Mouse (Mus musculus): ENCODE measurements around the gene Mif4gd. TPM values are rescaled to one million over a fixed set of nuclear protein-coding genes. Genes with fewer than 3 reads are reported as not detected.
A peak's percentile ranks its signal among the peaks of the same experiment; 100 is the strongest.

Mif4gd gene
- polyA plus RNA-seq, 1 experiment = 18.0 TPM

DNA sequence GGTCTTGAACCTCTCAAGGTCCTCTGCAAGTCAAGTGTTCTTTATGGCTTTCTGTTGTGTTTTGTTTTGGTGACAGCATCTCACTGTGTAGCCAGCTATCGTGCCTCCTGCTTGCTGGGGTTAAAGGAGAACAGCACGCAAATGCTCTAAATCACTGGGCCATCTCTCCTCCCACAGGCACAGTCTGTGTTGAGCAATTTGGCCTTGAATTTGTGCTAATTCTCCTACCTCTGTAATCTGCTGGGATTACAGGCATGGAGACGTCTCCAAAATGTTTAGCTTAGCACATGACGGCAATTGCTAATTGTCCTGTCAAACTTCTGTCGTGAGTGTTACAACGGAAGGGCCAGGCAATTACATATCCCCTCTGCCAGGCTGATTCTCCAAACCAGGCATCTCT, 1.6 kb downstream of the Mif4gd start:
- DNase-seq (ENCODE audit: low read depth) = no peak
- TF ChIP-seq CTCF (IDR thresholded peaks at IDR 0.05; ENCODE audit: borderline replicate concordance, extremely low read depth, insufficient read depth, insufficient read length) = no peak
- TF ChIP-seq POLR2A (IDR thresholded peaks at IDR 0.05; ENCODE audit: borderline replicate concordance, extremely low read depth, insufficient read depth, insufficient read length, poor library complexity, severe bottlenecking) = no peak

DNA sequence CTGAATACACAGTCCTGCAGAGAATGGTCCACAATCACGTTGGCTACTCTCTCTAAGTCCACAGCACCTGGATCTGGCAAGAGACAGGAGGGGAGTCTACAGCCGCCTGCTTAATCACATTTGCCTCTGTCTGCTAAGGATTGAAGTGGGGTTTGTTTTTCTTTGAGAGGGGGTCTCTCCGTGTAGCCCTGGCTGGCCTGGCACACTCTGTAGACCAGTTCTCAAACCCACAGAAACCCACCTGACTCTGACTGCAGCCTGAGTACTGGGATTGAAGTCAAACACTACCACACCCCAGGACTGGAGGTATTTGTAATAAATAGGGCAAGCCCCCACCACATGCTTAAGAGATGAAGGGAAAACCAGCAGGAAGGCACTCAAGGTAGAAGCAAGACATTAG, 3.2 kb downstream of the Mif4gd start:
- no peak for TF ChIP-seq POLR2A (IDR thresholded peaks at IDR 0.05; ENCODE audit: borderline replicate concordance, extremely low read depth, insufficient read depth, insufficient read length, poor library complexity, severe bottlenecking)
- no peak for TF ChIP-seq CTCF (IDR thresholded peaks at IDR 0.05; ENCODE audit: borderline replicate concordance, extremely low read depth, insufficient read depth, insufficient read length)
- DNase-seq (ENCODE audit: low read depth) = no peak

GRCm38 (mm10) chr11:115608421-115609399, 4.1 kb downstream of the Mif4gd start:
- no peak for TF ChIP-seq CTCF (IDR thresholded peaks at IDR 0.05; ENCODE audit: borderline replicate concordance, extremely low read depth, insufficient read depth, insufficient read length)
- TF ChIP-seq POLR2A (IDR thresholded peaks at IDR 0.05; ENCODE audit: borderline replicate concordance, extremely low read depth, insufficient read depth, insufficient read length, poor library complexity, severe bottlenecking) = no peak
- DNase-seq (ENCODE audit: low read depth) = no peak

DNA sequence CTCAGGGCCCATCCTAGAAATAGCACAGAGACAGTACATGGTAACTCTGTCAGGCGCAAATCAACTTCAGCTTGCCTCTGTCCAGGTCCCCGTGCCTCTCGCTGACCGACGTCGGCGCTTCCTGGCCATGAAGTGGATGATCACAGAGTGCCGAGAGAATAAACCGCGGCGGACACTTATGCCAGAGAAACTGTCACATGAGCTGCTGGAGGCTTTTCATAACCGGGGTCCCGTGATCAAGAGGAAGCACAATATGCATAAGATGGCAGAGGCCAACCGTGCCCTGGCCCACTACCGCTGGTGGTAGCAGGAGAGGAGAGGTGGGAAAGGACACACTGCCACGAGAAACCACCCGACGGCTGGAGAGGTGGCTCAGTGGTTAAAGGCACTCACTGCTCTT, 6.0 kb downstream of the Mif4gd start:
- no peak for DNase-seq (ENCODE audit: low read depth)
- no peak for TF ChIP-seq POLR2A (IDR thresholded peaks at IDR 0.05; ENCODE audit: borderline replicate concordance, extremely low read depth, insufficient read depth, insufficient read length, poor library complexity, severe bottlenecking)
- no peak for TF ChIP-seq CTCF (IDR thresholded peaks at IDR 0.05; ENCODE audit: borderline replicate concordance, extremely low read depth, insufficient read depth, insufficient read length)

- no peak for TF ChIP-seq CTCF (IDR thresholded peaks at IDR 0.05; ENCODE audit: borderline replicate concordance, extremely low read depth, insufficient read depth, insufficient read length)
- TF ChIP-seq POLR2A (IDR thresholded peaks at IDR 0.05; ENCODE audit: borderline replicate concordance, extremely low read depth, insufficient read depth, insufficient read length, poor library complexity, severe bottlenecking) = no peak
- DNase-seq (ENCODE audit: low read depth) = peak; percentile 8
Measured at GRCm38 (mm10) chr11:115604304-115604696, 8.5 kb downstream of the Mif4gd start.

- TF ChIP-seq CTCF (IDR thresholded peaks at IDR 0.05; ENCODE audit: borderline replicate concordance, extremely low read depth, insufficient read depth, insufficient read length) = no peak
- TF ChIP-seq POLR2A (IDR thresholded peaks at IDR 0.05; ENCODE audit: borderline replicate concordance, extremely low read depth, insufficient read depth, insufficient read length, poor library complexity, severe bottlenecking) = peak; percentile 88
- peak; percentile 96 for DNase-seq (ENCODE audit: low read depth)
Measured at GRCm38 (mm10) chr11:115603476-115604303, 9.1 kb downstream of the Mif4gd start, which contains the start of the genes Mrps7 and Gga3. Gene Mrps7 (plus strand): TSS chr11:115603925. Gene Gga3 (minus strand): TSS chr11:115604051.

DNA sequence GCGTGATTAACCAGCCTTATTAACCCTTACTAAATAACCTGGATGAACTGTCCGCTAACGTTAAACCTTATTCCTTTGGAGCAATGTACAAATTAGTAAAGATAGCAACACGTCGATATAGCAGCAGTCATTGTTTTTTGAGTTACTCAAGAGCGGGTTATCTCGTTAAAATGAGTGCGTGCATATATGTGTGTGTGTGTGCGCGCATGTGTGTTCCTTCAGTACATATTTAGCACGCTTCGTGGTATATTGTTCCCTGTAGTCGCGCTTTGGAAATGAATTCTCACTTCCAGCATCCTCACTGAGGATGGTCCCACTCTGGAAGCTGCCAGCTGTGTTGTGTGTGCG, 9.7 kb downstream of the Mif4gd start:
- DNase-seq (ENCODE audit: low read depth) = peak; percentile 20
- TF ChIP-seq POLR2A (IDR thresholded peaks at IDR 0.05; ENCODE audit: borderline replicate concordance, extremely low read depth, insufficient read depth, insufficient read length, poor library complexity, severe bottlenecking) (no peak), CTCF (IDR thresholded peaks at IDR 0.05; ENCODE audit: borderline replicate concordance, extremely low read depth, insufficient read depth, insufficient read length) (no peak)

DNA sequence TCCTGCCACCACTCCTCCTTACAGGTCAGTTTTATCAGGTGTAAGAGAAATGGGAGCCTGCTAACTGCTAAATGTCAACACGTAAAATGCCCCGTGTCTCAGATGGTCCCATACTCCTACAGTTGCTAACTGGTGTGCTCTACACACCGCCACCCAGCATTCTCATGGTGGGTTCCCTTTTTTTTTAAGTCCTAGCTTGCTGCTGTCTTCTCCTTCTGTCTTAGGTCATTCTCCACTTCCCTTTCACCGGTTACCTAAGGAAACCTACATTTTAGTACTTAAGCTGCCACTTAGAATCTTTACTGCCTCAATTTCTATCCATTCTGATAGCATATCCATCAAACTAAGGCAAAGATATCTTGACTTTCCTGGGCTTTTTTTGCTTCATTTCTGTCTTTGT, 11.6 kb downstream of the Mif4gd start:
- TF ChIP-seq CTCF (IDR thresholded peaks at IDR 0.05; ENCODE audit: borderline replicate concordance, extremely low read depth, insufficient read depth, insufficient read length) = no peak
- TF ChIP-seq POLR2A (IDR thresholded peaks at IDR 0.05; ENCODE audit: borderline replicate concordance, extremely low read depth, insufficient read depth, insufficient read length, poor library complexity, severe bottlenecking) = no peak
- DNase-seq (ENCODE audit: low read depth) = no peak

GRCm38 (mm10) chr11:115600743-115601142, 12.0 kb downstream of the Mif4gd start:
- no peak for DNase-seq (ENCODE audit: low read depth)

GRCm38 (mm10) chr11:115599722-115600121, 13.0 kb downstream of the Mif4gd start:
- TF ChIP-seq POLR2A (IDR thresholded peaks at IDR 0.05; ENCODE audit: borderline replicate concordance, extremely low read depth, insufficient read depth, insufficient read length, poor library complexity, severe bottlenecking) (no peak), CTCF (IDR thresholded peaks at IDR 0.05; ENCODE audit: borderline replicate concordance, extremely low read depth, insufficient read depth, insufficient read length) (no peak)
- DNase-seq (ENCODE audit: low read depth) = no peak

More at GRCm38 (mm10) chr11:115600743-115601142, 12.0 kb downstream of the Mif4gd start:
- no peak for TF ChIP-seq POLR2A (IDR thresholded peaks at IDR 0.05; ENCODE audit: borderline replicate concordance, extremely low read depth, insufficient read depth, insufficient read length, poor library complexity, severe bottlenecking)
- no peak for TF ChIP-seq CTCF (IDR thresholded peaks at IDR 0.05; ENCODE audit: borderline replicate concordance, extremely low read depth, insufficient read depth, insufficient read length)

DNA sequence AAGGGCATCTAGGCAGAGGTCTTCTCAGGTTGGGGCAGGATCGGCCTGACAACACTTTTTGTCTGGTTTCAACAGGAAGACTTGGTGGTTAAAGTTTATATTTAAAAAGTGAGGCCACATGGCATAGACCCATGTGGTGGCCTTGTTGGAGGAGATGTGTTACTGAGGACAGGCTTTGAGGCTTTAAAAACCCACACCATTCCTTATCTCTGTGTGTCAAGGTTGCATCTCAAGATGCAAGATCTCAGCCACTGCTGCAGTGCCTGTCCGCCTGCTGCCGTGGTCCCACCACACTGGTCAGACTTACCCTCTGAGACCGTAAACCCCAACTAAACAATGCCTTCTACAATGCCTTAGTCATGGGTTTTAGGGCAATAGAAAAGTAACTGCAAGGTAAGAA, 14.5 kb downstream of the Mif4gd start:
- no peak for TF ChIP-seq CTCF (IDR thresholded peaks at IDR 0.05; ENCODE audit: borderline replicate concordance, extremely low read depth, insufficient read depth, insufficient read length)
- TF ChIP-seq POLR2A (IDR thresholded peaks at IDR 0.05; ENCODE audit: borderline replicate concordance, extremely low read depth, insufficient read depth, insufficient read length, poor library complexity, severe bottlenecking) = no peak
- DNase-seq (ENCODE audit: low read depth) = no peak

Data from brain, embryonic 14.5 days (tissue).